Mouse (Mus musculus) heart, postnatal 14 days (tissue): Measurements from ENCODE around the gene Spz1. TPM values are rescaled to one million over a fixed set of nuclear protein-coding genes. Genes with fewer than 3 reads are reported as not detected.
A peak's percentile ranks its signal among the peaks of the same experiment; 100 is the strongest.
"Not testable (repeated sequence)": the region's sequence is repeated elsewhere in the genome, so short reads cannot be mapped to it uniquely, and the experiment has no call there.

Experiments
- DNase-seq, 2 experiments: peaks; one replicate each; pipeline ENCODE4 v3.0.0; 2021 to 2022
- intact Hi-C: fragments of 180-260 bp; cut with DNase I; formaldehyde crosslinking; loops from one replicate; pipeline ENCODE4 v1.15.1; 2025
- long read RNA-seq, 2 experiments: library from polyadenylated mRNA; stranded (forward); transcript quantifications; one replicate each; pipeline ENCODE4 v2.0.0; 2021
- total RNA-seq, 2 experiments: library from RNA; stranded (reverse); gene quantifications; 2 replicates each; pipeline ENCODE4 v1.2.3; 2021

The Spz1 gene
- total RNA-seq = not detected
- long read RNA-seq, experiment 1 = 0 reads
- long read RNA-seq, experiment 2 = 0 reads

GRCm38 (mm10) chr13:92576072-92576471, at the start of gene Spz1:
Gene Spz1 (minus strand): TSS chr13:92576172.
- intact Hi-C loops = no loop called here
- DNase-seq = no peak

GRCm38 (mm10) chr13:92616459-92616858, 40.5 kb upstream of the Spz1 start:
- intact Hi-C loops = no loop called here
- DNase-seq = no peak

GRCm38 (mm10) chr13:92615201-92615600, 39.2 kb upstream of the Spz1 start:
- DNase-seq = no peak

GRCm38 (mm10) chr13:92613094-92613493, 37.1 kb upstream of the Spz1 start:
- no peak for DNase-seq
- intact Hi-C loops = loop anchor here (5.0 kb wide), 2 partner anchors 59 to 89 kb away; no protein-coding TSS in a partner anchor

More at GRCm38 (mm10) chr13:92615201-92615600, 39.2 kb upstream of the Spz1 start:
- intact Hi-C loops = no loop called here

GRCm38 (mm10) chr13:92611917-92612316, 35.9 kb upstream of the Spz1 start:
- DNase-seq = no peak
- intact Hi-C loops = loop anchor here (5.0 kb wide), 2 partner anchors 60 to 90 kb away; no protein-coding TSS in a partner anchor

GRCm38 (mm10) chr13:92611254-92611784, 35.3 kb upstream of the Spz1 start:
- DNase-seq = no peak
- intact Hi-C loops = loop anchor here (5.0 kb wide), 2 partner anchors 61 to 91 kb away; no protein-coding TSS in a partner anchor

GRCm38 (mm10) chr13:92610311-92611221, 34.6 kb upstream of the Spz1 start, which contains the start of gene Serinc5:
Gene Serinc5 (plus strand): TSS chr13:92611091.
- intact Hi-C loops = loop anchor here (5.0 kb wide), 2 partner anchors 62 to 92 kb away; no protein-coding TSS in a partner anchor
- peak; percentile 99 to 100 for DNase-seq

- intact Hi-C loops = loop anchor here (5.0 kb wide), 2 partner anchors 63 to 93 kb away; no protein-coding TSS in a partner anchor
- peak; percentile 59 to 68 for DNase-seq
Measured at GRCm38 (mm10) chr13:92609486-92610310, 33.7 kb upstream of the Spz1 start.

- intact Hi-C loops, DNase-seq: not testable (repeated sequence)
Measured at GRCm38 (mm10) chr13:92605306-92605705, 29.3 kb upstream of the Spz1 start.

- intact Hi-C loops = no loop called here
- DNase-seq = no peak
Measured at GRCm38 (mm10) chr13:92595424-92595823, 19.5 kb upstream of the Spz1 start.

GRCm38 (mm10) chr13:92594907-92595306, 18.9 kb upstream of the Spz1 start:
- intact Hi-C loops = no loop called here
- DNase-seq = no peak

- no peak for DNase-seq
- intact Hi-C loops = no loop called here
Measured at GRCm38 (mm10) chr13:92594481-92594880, 18.5 kb upstream of the Spz1 start.

GRCm38 (mm10) chr13:92593731-92594396, 17.9 kb upstream of the Spz1 start:
- intact Hi-C loops = no loop called here
- DNase-seq = no peak

GRCm38 (mm10) chr13:92592786-92593635, 17.0 kb upstream of the Spz1 start:
- DNase-seq = peak; percentile 55 to 71
- intact Hi-C loops = no loop called here

- no peak for DNase-seq
- intact Hi-C loops = no loop called here
Measured at GRCm38 (mm10) chr13:92592268-92592785, 16.4 kb upstream of the Spz1 start.

GRCm38 (mm10) chr13:92591225-92591624, 15.3 kb upstream of the Spz1 start:
- intact Hi-C loops = no loop called here
- DNase-seq = no peak

GRCm38 (mm10) chr13:92589255-92589654, 13.3 kb upstream of the Spz1 start:
- peak; percentile 14 to 28 for DNase-seq
- intact Hi-C loops = loop anchor here (10.0 kb wide), 1 partner anchor 656 kb away; no protein-coding TSS in a partner anchor

- intact Hi-C loops = loop anchor here (10.0 kb wide), 1 partner anchor 656 kb away; no protein-coding TSS in a partner anchor
- DNase-seq = no peak
Measured at GRCm38 (mm10) chr13:92588704-92589103, 12.7 kb upstream of the Spz1 start.
